Comparison of ENCODE assay signal across 11 mouse cellular contexts in the genomic region with DNA sequence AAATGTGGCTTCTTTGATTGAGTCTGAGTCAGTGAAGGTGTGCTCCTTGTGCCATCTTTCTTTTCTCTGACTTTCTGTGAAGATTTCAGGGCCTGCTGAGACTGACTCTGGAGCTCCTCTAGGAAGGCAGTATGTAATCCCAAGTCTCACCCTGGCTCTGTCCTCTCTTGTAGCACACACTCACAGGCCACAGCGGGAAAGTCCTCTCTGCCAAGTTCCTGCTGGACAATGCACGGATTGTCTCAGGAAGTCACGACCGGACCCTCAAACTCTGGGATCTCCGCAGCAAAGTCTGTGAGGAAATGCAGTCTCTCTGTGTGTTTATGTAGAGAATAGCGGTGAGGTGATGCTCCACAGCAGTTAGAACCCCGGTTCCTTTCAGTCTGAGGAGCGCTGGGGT. TPM values are rescaled to one million over a fixed set of nuclear protein-coding genes. Genes with fewer than 3 reads are reported as not detected.
DNase-seq lines count a peak whose midpoint lies in the region; ATAC-seq and TF ChIP-seq lines count a peak whose summit lies in the region.
"Had no signal": no experiment of that assay in that cellular context is flagged by ENCODE, and none has a peak within 500 bp of the region (broad histone marks: within the 10 kb centered on the region; RNA-seq: fewer than 3 reads in every experiment).

No protein-coding gene starts in this region.

- no peak overlapping the region for H3K9ac ChIP-seq in hindbrain, postnatal 0 days (replicated peaks; ENCODE audit: low read length)
- H3K9ac ChIP-seq in hindbrain, embryonic 11.5 days (ENCODE audit: low read depth, low read length), result no peak overlapping the region
- no peak overlapping the region for H3K9ac ChIP-seq in embryonic facial prominence, embryonic 15.5 days
- H3K9ac ChIP-seq in lung, postnatal 0 days (replicated peaks; ENCODE audit: low read depth), result no peak overlapping the region
- no peak overlapping the region for H3K9ac ChIP-seq in liver, embryonic 12.5 days
- H3K9ac ChIP-seq: embryonic facial prominence, embryonic 12.5 days; limb, embryonic 15.5 days; midbrain, embryonic 12.5 days had no signal

- peak overlapping the region; percentile 37; the same call in 1 of the 2 replicates for H3K27ac ChIP-seq in hindbrain, postnatal 0 days
- no peak overlapping the region for H3K27ac ChIP-seq in hindbrain, embryonic 11.5 days (ENCODE audit: low read depth, low read length)
- H3K27ac ChIP-seq in embryonic facial prominence, embryonic 15.5 days (replicated peaks), result 0 out of 2 replicates have a peak overlapping the region, but pooled peaks have one; percentile 17
- peak overlapping the region; percentile 27; the same call in 1 of the 2 replicates for H3K27ac ChIP-seq in lung, postnatal 0 days (ENCODE audit: low read length)
- no peak overlapping the region for H3K27ac ChIP-seq in liver, embryonic 12.5 days
- no peak overlapping the region for H3K27ac ChIP-seq in midbrain, embryonic 10.5 days (replicated peaks)
- H3K27ac ChIP-seq: embryonic facial prominence, embryonic 12.5 days; limb, embryonic 15.5 days; midbrain, embryonic 12.5 days had no signal

- no peak overlapping the region for H3K4me3 ChIP-seq in hindbrain, postnatal 0 days (ENCODE audit: low read length)
- no peak overlapping the region for H3K4me3 ChIP-seq in hindbrain, embryonic 11.5 days (ENCODE audit: low read depth, low read length)
- no peak overlapping the region for H3K4me3 ChIP-seq in embryonic facial prominence, embryonic 15.5 days (replicated peaks)
- H3K4me3 ChIP-seq in lung, postnatal 0 days (ENCODE audit: low read depth, low read length), result no peak overlapping the region
- no peak overlapping the region for H3K4me3 ChIP-seq in liver, embryonic 12.5 days
- no peak overlapping the region for H3K4me3 ChIP-seq in midbrain, embryonic 10.5 days
- H3K4me3 ChIP-seq: embryonic facial prominence, embryonic 12.5 days; limb, embryonic 15.5 days; midbrain, embryonic 12.5 days had no signal

- H3K36me3 ChIP-seq in hindbrain, postnatal 0 days (ENCODE audit: insufficient read depth, low read length), result peaks cover 59% of the 10 kb centered on the region
- H3K36me3 ChIP-seq in hindbrain, embryonic 11.5 days (ENCODE audit: control insufficient read depth, insufficient read depth, low read length), result peaks cover 9% of the 10 kb centered on the region
- peaks cover 79% of the 10 kb centered on the region for H3K36me3 ChIP-seq in embryonic facial prominence, embryonic 15.5 days
- H3K36me3 ChIP-seq in lung, postnatal 0 days (ENCODE audit: insufficient read depth, low read length), result peaks cover 41% of the 10 kb centered on the region
- H3K36me3 ChIP-seq in liver, embryonic 12.5 days, result peaks cover 93% of the 10 kb centered on the region
- peaks cover 94% of the 10 kb centered on the region for H3K36me3 ChIP-seq in midbrain, embryonic 10.5 days

- no peaks in the 10 kb centered on the region for H3K9me3 ChIP-seq in hindbrain, postnatal 0 days (ENCODE audit: low read length)
- no peaks in the 10 kb centered on the region for H3K9me3 ChIP-seq in hindbrain, embryonic 11.5 days (ENCODE audit: control insufficient read depth, low read length)
- no peaks in the 10 kb centered on the region for H3K9me3 ChIP-seq in embryonic facial prominence, embryonic 15.5 days (replicated peaks)
- no peaks in the 10 kb centered on the region for H3K9me3 ChIP-seq in lung, postnatal 0 days (ENCODE audit: low read length)
- no peaks in the 10 kb centered on the region for H3K9me3 ChIP-seq in liver, embryonic 12.5 days (replicated peaks)
- H3K9me3 ChIP-seq in midbrain, embryonic 10.5 days (replicated peaks), result no peaks in the 10 kb centered on the region
- H3K9me3 ChIP-seq: embryonic facial prominence, embryonic 12.5 days; limb, embryonic 15.5 days; midbrain, embryonic 12.5 days had no signal

- ATAC-seq in hindbrain, postnatal 0 days, result peak; percentile 72
- ATAC-seq in hindbrain, embryonic 11.5 days (ENCODE audit: low FRiP score), result no peak
- no peak for ATAC-seq in embryonic facial prominence, embryonic 15.5 days (ENCODE audit: insufficient number of reproducible peaks, low FRiP score, low TSS enrichment, low read depth)
- ATAC-seq in lung, postnatal 0 days, result peak; percentile 89
- ATAC-seq in liver, embryonic 12.5 days, result no peak
- ATAC-seq: activated CD4-positive, CD25-positive, alpha-beta regulatory T cell, adult 4 months had no signal

- 72% methylated on average over 8 of the region's 8 CpGs for WGBS in hindbrain, postnatal 0 days
- WGBS in hindbrain, embryonic 11.5 days, result 90% methylated on average over 8 of the region's 8 CpGs
- 83% methylated on average over 8 of the region's 8 CpGs for WGBS in embryonic facial prominence, embryonic 15.5 days
- 48% methylated on average over 8 of the region's 8 CpGs for WGBS in lung, postnatal 0 days
- 88% methylated on average over 8 of the region's 8 CpGs for WGBS in liver, embryonic 12.5 days (ENCODE audit: insufficient replicate concordance)
- WGBS in midbrain, embryonic 10.5 days, result 95% methylated on average over 8 of the region's 8 CpGs

- no peak for TF ChIP-seq CTCF in hindbrain, postnatal 0 days (IDR thresholded peaks at IDR 0.05; ENCODE audit: low read depth)
- no peak for TF ChIP-seq CTCF in brain, embryonic 14.5 days (IDR thresholded peaks at IDR 0.05; ENCODE audit: borderline replicate concordance, extremely low read depth, insufficient read depth, insufficient read length)
- TF ChIP-seq CTCF in lung, postnatal 0 days (IDR thresholded peaks at IDR 0.05), result no peak

- H3K4me2 ChIP-seq in hindbrain, postnatal 0 days (ENCODE audit: low read depth, low read length), result no peak overlapping the region
- no peak overlapping the region for H3K4me2 ChIP-seq in hindbrain, embryonic 11.5 days (replicated peaks; ENCODE audit: low read depth, low read length)
- H3K4me2 ChIP-seq in embryonic facial prominence, embryonic 15.5 days (replicated peaks), result no peak overlapping the region
- no peak overlapping the region for H3K4me2 ChIP-seq in lung, postnatal 0 days (replicated peaks; ENCODE audit: low read depth, low read length)
- H3K4me2 ChIP-seq in liver, embryonic 12.5 days, result no peak overlapping the region
- H3K4me2 ChIP-seq: embryonic facial prominence, embryonic 12.5 days; limb, embryonic 15.5 days; midbrain, embryonic 12.5 days had no signal

- TF ChIP-seq EP300 in lung, postnatal 0 days (IDR thresholded peaks at IDR 0.05), result 0 out of 2 replicates have a peak, but pooled peaks have one; percentile 17

- no peaks in the 10 kb centered on the region for H3K4me1 ChIP-seq in hindbrain, postnatal 0 days (ENCODE audit: insufficient read depth, low read length)
- no peaks in the 10 kb centered on the region for H3K4me1 ChIP-seq in hindbrain, embryonic 11.5 days (replicated peaks; ENCODE audit: control insufficient read depth, insufficient read depth, low read length)
- H3K4me1 ChIP-seq in embryonic facial prominence, embryonic 15.5 days, result no peaks in the 10 kb centered on the region
- no peaks in the 10 kb centered on the region for H3K4me1 ChIP-seq in lung, postnatal 0 days (ENCODE audit: insufficient read depth, low read depth, low read length)
- no peaks in the 10 kb centered on the region for H3K4me1 ChIP-seq in liver, embryonic 12.5 days
- H3K4me1 ChIP-seq in midbrain, embryonic 10.5 days, result no peaks in the 10 kb centered on the region
- H3K4me1 ChIP-seq: embryonic facial prominence, embryonic 12.5 days; limb, embryonic 15.5 days; midbrain, embryonic 12.5 days had no signal

- TF ChIP-seq POLR2A in brain, embryonic 14.5 days (IDR thresholded peaks at IDR 0.05; ENCODE audit: borderline replicate concordance, extremely low read depth, insufficient read depth, insufficient read length, poor library complexity, severe bottlenecking), result no peak

- no peaks in the 10 kb centered on the region for H3K27me3 ChIP-seq in hindbrain, postnatal 0 days (ENCODE audit: insufficient read depth, low read length)
- H3K27me3 ChIP-seq in hindbrain, embryonic 11.5 days (ENCODE audit: control insufficient read depth, insufficient read depth, low read length), result no peaks in the 10 kb centered on the region
- no peaks in the 10 kb centered on the region for H3K27me3 ChIP-seq in embryonic facial prominence, embryonic 15.5 days
- H3K27me3 ChIP-seq in lung, postnatal 0 days (replicated peaks; ENCODE audit: insufficient read depth, low read length), result no peaks in the 10 kb centered on the region
- H3K27me3 ChIP-seq in liver, embryonic 12.5 days (replicated peaks), result no peaks in the 10 kb centered on the region
- H3K27me3 ChIP-seq in midbrain, embryonic 10.5 days (ENCODE audit: low read depth, poor library complexity, severe bottlenecking), result no peaks in the 10 kb centered on the region
- H3K27me3 ChIP-seq: embryonic facial prominence, embryonic 12.5 days; limb, embryonic 15.5 days; midbrain, embryonic 12.5 days had no signal

- peak; percentile 48 for DNase-seq in hindbrain, postnatal 0 days (ENCODE audit: low spot score)
- no peak for DNase-seq in hindbrain, embryonic 11.5 days (ENCODE audit: low spot score)
- peak; percentile 3 for DNase-seq in brain, embryonic 14.5 days (ENCODE audit: low read depth)
- DNase-seq in lung, postnatal 0 days (ENCODE audit: low spot score), result peak; percentile 62
- DNase-seq in midbrain, embryonic 10.5 days (ENCODE audit: low spot score), result no peak

RNA-seq across cellular contexts. Expression of a gene that starts 17.8 kb away (rescaled TPM):
- 0.11 and 1.4 TPM in 2 replicates for total RNA-seq in hindbrain, postnatal 0 days (2014; rRNA removed)
- 1.3 and 1.4 TPM in 2 replicates for polyA plus RNA-seq in hindbrain, postnatal 0 days (2015; fragmentation: Nextera tagmentation; extraction: Ambion mirVana)
- 1.8 and 2.6 TPM in 2 replicates for polyA plus RNA-seq in hindbrain, embryonic 11.5 days (2014; fragmentation: Nextera tagmentation; extraction: Ambion mirVana)
- 0.83 and 0.90 TPM in 2 replicates for polyA plus RNA-seq in brain, embryonic 14.5 days (2012; rRNA removed)
- 2.4 and 2.7 TPM in 2 replicates for polyA plus RNA-seq in embryonic facial prominence, embryonic 15.5 days (2015; fragmentation: Nextera tagmentation; extraction: Ambion mirVana)
- polyA plus RNA-seq in lung, postnatal 0 days (2015; fragmentation: Nextera tagmentation; extraction: Ambion mirVana), result 0.38 and 0.49 TPM in 2 replicates
- polyA plus RNA-seq in liver, embryonic 12.5 days (2016; fragmentation: Nextera tagmentation; extraction: Ambion mirVana), result 1.4 and 1.5 TPM in 2 replicates
- polyA plus RNA-seq in midbrain, embryonic 10.5 days (2016; fragmentation: Nextera tagmentation; extraction: Ambion mirVana), result 2.2 and 2.7 TPM in 2 replicates

RNA-seq across cellular contexts. Expression of a gene that starts 30.0 kb away (rescaled TPM):
- total RNA-seq in hindbrain, postnatal 0 days (2014; rRNA removed), result 64.2 and 72.9 TPM in 2 replicates
- polyA plus RNA-seq in hindbrain, postnatal 0 days (2015; fragmentation: Nextera tagmentation; extraction: Ambion mirVana), result 54.2 and 58.5 TPM in 2 replicates
- 37.8 and 39.7 TPM in 2 replicates for polyA plus RNA-seq in hindbrain, embryonic 11.5 days (2014; fragmentation: Nextera tagmentation; extraction: Ambion mirVana)
- polyA plus RNA-seq in brain, embryonic 14.5 days (2012; rRNA removed), result 80.8 and 83.9 TPM in 2 replicates
- polyA plus RNA-seq in embryonic facial prominence, embryonic 15.5 days (2015; fragmentation: Nextera tagmentation; extraction: Ambion mirVana), result 28.9 and 31.3 TPM in 2 replicates
- polyA plus RNA-seq in lung, postnatal 0 days (2015; fragmentation: Nextera tagmentation; extraction: Ambion mirVana), result 21.5 and 21.7 TPM in 2 replicates
- 19.5 and 21.9 TPM in 2 replicates for polyA plus RNA-seq in liver, embryonic 12.5 days (2016; fragmentation: Nextera tagmentation; extraction: Ambion mirVana)
- polyA plus RNA-seq in midbrain, embryonic 10.5 days (2016; fragmentation: Nextera tagmentation; extraction: Ambion mirVana), result 33.2 and 39.8 TPM in 2 replicates

Comparison
In these comparisons a context has a peak if more than half of its experiments do, and no peak if none do; other contexts are left out.
1. ATAC-seq: peak in hindbrain, postnatal 0 days (single experiment) and lung, postnatal 0 days (single experiment); none in hindbrain, embryonic 11.5 days (single experiment), embryonic facial prominence, embryonic 15.5 days (single experiment) and liver, embryonic 12.5 days (single experiment).
2. DNase-seq: peak in hindbrain, postnatal 0 days (single experiment), brain, embryonic 14.5 days (single experiment) and lung, postnatal 0 days (single experiment); none in hindbrain, embryonic 11.5 days (single experiment) and midbrain, embryonic 10.5 days (single experiment).
3. H3K27ac ChIP-seq: peak in hindbrain, postnatal 0 days (single experiment), embryonic facial prominence, embryonic 15.5 days (single experiment) and lung, postnatal 0 days (single experiment); none in hindbrain, embryonic 11.5 days (single experiment), liver, embryonic 12.5 days (single experiment) and midbrain, embryonic 10.5 days (single experiment).